In the genomic region with DNA sequence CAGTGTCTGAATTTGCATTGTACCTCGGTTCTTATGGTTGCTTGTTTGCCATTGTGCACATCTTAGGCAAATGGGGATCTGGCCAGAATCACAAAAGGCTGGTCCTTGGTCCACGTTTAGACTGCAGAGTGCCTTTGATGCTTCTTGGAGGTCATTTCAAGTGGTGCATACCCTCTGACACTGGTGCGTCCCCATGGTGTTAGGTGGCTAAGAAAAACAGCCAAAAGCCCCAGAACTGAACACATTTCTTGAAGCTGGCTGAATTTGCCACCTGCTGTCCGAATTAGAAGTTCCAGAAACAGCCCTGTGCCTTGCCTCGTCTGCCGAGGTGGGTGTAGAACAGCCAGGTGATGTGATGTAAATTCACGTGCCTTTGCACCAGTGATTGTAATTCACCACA, we compare ENCODE assay signal across 22 mouse cellular contexts.
"Had no signal": no experiment of that assay in that cellular context is flagged by ENCODE, and none has a peak within 500 bp of the region (broad histone marks: within the 10 kb centered on the region; RNA-seq: fewer than 3 reads in every experiment).

No protein-coding gene starts in this region.

- H3K4me3 ChIP-seq: gastrocnemius, adult 2 months; heart, embryonic 10.5 days; heart, embryonic 12.5 days; hindbrain, embryonic 10.5 days; hindbrain, embryonic 12.5 days; kidney, embryonic 15.5 days; limb, embryonic 13.5 days; limb, embryonic 15.5 days; liver, embryonic 12.5 days had no signal

- H3K27me3 ChIP-seq: heart, embryonic 12.5 days; hindbrain, embryonic 12.5 days; kidney, embryonic 15.5 days; limb, embryonic 13.5 days; limb, embryonic 15.5 days; liver, embryonic 12.5 days had no signal

- DNase-seq: gastrocnemius, adult 2 months; gastrocnemius, postnatal 10 days; gastrocnemius, postnatal 25 days; heart, adult 18-20 months; heart, postnatal 10 days; heart, postnatal 4 days; kidney, adult 11 months; kidney, adult 2 months; kidney, adult 9 months; kidney, postnatal 14 days; kidney, postnatal 36 days; layer of hippocampus, adult 9-11 months; layer of hippocampus, postnatal 36 days; left cerebral cortex, postnatal 4 days had no signal

- H3K4me1 ChIP-seq: hindbrain, embryonic 12.5 days; kidney, embryonic 15.5 days; liver, embryonic 12.5 days had no signal

- H3K9me3 ChIP-seq: heart, embryonic 10.5 days; heart, embryonic 12.5 days; hindbrain, embryonic 10.5 days; hindbrain, embryonic 12.5 days; kidney, embryonic 15.5 days; limb, embryonic 13.5 days; limb, embryonic 15.5 days; liver, embryonic 12.5 days had no signal
